Mouse (Mus musculus) limb, embryonic 15.5 days (tissue): ENCODE data around the gene Tmem235. TPM values are rescaled to one million over a fixed set of nuclear protein-coding genes. Genes with fewer than 3 reads are reported as not detected.
A peak's percentile ranks its signal among the peaks of the same experiment; 100 is the strongest.
"Not testable (repeated sequence)": the region's sequence is repeated elsewhere in the genome, so short reads cannot be mapped to it uniquely, and the experiment has no call there.

Experiments used
- ATAC-seq: fragments of 200-750 bp; cut with Nextera tagmentation; 2 replicates; pipeline ENCODE4 v1.8.0; 2017; ENCODE audit warnings: low read depth, moderate TSS enrichment; ENCODE audit not compliant: insufficient number of reproducible peaks, low FRiP score, low TSS enrichment
- H3K27ac ChIP-seq: fragments of 300-500 bp; sonication (generic); 2 replicates; pipeline ENCODE4 v1.5.1; 2015; ENCODE audit warnings: moderate library complexity, mild to moderate bottlenecking, inconsistent platforms
- H3K27me3 ChIP-seq: fragments of 300-500 bp; sonication (generic); 2 replicates; pipeline ENCODE4 v1.6.1; 2015; ENCODE audit warnings: inconsistent platforms
- H3K36me3 ChIP-seq: fragments of 300-500 bp; sonication (generic); 2 replicates; pipeline ENCODE4 v1.6.1; 2015; ENCODE audit warnings: inconsistent platforms
- H3K4me1 ChIP-seq: fragments of 300-500 bp; sonication (generic); 2 replicates; pipeline ENCODE4 v1.6.1; 2015; ENCODE audit warnings: inconsistent platforms
- H3K4me2 ChIP-seq: fragments of 300-500 bp; sonication (generic); 2 replicates; pipeline ENCODE4 v1.6.1; 2015; ENCODE audit warnings: mild to moderate bottlenecking, inconsistent platforms
- H3K4me3 ChIP-seq: fragments of 300-500 bp; sonication (generic); 2 replicates; pipeline ENCODE4 v1.5.1; 2015; ENCODE audit warnings: mild to moderate bottlenecking, inconsistent platforms
- H3K9ac ChIP-seq: fragments of 300-500 bp; sonication (generic); 2 replicates; pipeline ENCODE4 v1.6.1; 2015; ENCODE audit warnings: inconsistent platforms
- H3K9me3 ChIP-seq: fragments of 300-500 bp; sonication (generic); 2 replicates; pipeline ENCODE4 v1.6.1; 2016; ENCODE audit warnings: inconsistent platforms
- WGBS: fragments of 180-500 bp; shearing (Covaris S2); methylation state at CpG from one replicate; pipeline ENCODE4 v1.1.7; 2015; 5-methylcytosine and 5-hydroxymethylcytosine counted together
- polyA plus RNA-seq: library from polyadenylated mRNA; unstranded; fragments of >200 nt; fragmentation: Nextera tagmentation; extraction: Ambion mirVana; gene quantifications from 2 replicates; pipeline ENCODE4 v1.2.1, GENCODE M21; 2015

Tmem235 gene
- polyA plus RNA-seq, 1 experiment from 2014 or later: not detected

DNA sequence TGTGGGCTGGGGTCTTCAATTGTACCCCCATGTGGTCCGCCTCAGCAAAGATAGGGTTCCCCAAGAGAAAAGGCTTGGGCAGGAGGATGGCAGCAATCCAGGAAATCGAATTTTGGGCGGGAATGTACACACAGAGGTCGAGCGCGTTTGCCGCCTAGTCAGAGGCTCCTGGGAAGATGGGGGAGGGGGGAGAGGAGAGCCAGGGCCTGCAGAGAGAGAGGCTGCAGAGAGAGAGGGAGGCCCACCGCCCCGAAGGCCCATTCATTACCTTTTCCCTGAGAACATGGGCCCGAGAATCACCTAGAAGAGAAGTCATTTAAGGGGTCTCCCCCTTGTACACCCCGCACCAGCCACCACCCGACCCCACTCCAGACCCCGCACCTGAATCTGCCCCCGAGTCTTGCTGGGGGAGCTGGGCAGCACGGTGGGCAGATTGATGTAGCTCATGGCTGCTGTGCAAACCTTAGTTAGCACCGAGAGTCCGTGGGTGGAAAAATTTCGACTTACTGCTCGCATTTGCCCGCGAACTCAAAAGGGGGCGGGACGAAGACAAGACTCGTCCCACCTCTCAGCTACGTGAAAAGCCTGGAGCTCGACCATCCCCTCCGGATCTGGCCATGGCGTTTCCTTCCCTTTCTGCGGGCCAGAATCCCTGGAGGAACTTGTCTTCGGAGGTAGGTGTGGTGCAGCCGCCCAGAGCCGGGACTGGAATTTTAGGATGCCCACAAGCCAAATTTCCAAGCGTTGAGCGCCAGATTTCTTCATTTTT lies 35.0 kb upstream of the Tmem235 start, which contains the start of the genes Afmid and Tk1:
TSS of gene Afmid (plus strand) at position 592 of the 769 bp plus-strand sequence.
TSS of gene Tk1 (minus strand) at position 760 of the 769 bp plus-strand sequence.
- peak; percentile 46; the same call in 1 of the 2 replicates for ATAC-seq
- H3K27ac ChIP-seq: peak within 1 kb of the TSS; percentile 92
- no peaks in the 10 kb centered on the region for H3K27me3 ChIP-seq
- H3K36me3 ChIP-seq: peaks cover 12% of the 10 kb centered on the region
- peak within 1 kb of the TSS; percentile 92 for H3K4me2 ChIP-seq
- H3K9ac ChIP-seq: peak within 1 kb of the TSS; percentile 44
- no peaks in the 10 kb centered on the region for H3K9me3 ChIP-seq
- peaks cover 72% of the 10 kb centered on the region for H3K4me1 ChIP-seq
- under 1% methylated on average over 34 of the region's 34 CpGs for WGBS
- H3K4me3 ChIP-seq: peak within 1 kb of the TSS; percentile 57

DNA sequence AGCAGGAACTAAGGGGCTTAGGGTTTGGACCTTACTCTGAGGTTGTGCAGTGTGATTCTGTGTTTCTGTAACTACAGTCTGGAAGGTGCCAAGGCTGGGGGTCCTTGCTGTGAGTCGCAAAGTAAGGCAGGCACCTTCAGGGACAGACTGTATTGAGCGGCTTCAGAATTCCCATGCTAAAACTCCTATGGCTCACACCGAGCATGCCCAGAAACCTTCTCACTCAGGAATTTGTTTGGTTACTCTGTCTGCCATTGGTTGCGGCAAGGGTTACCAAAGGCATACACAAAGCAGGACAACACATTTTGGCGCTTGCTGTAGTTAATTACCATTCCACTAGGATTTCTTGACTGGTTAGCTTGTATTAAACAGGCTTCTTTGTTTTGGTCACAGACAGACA lies 34.4 kb upstream of the Tmem235 start:
- ATAC-seq: peak; percentile 16; the same call in 1 of the 2 replicates
- H3K27me3 ChIP-seq: no peaks in the 10 kb centered on the region
- 4% methylated on average over 5 of the region's 5 CpGs for WGBS
- peaks cover 76% of the 10 kb centered on the region for H3K4me1 ChIP-seq
- H3K4me2 ChIP-seq: peak overlapping the region; percentile 92
- peak overlapping the region; percentile 44 for H3K9ac ChIP-seq
- no peaks in the 10 kb centered on the region for H3K9me3 ChIP-seq
- peak overlapping the region; percentile 92 for H3K27ac ChIP-seq
- peak overlapping the region; percentile 57 for H3K4me3 ChIP-seq
- H3K36me3 ChIP-seq: peaks cover 7% of the 10 kb centered on the region

DNA sequence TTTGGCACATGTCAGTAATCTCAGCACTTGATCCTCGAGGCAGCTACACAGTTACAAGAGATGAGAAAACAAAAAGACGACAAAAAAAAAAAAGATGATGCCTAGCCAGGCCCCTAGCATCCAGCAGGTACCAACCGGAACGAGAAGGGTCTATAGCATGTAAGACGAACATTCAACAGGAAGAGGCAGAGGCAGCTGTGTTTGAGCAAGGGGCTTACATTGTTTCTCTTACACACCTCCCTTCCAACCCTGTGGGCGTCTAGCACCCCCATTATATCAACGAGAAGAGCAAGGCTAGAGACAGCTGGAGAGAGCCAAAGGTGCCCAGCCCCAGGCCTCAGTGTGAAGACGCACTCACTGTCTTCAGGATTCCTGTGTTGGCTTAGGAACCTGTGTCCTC lies 33.6 kb upstream of the Tmem235 start:
- Histone ChIP-seq H3K27ac (peak overlapping the region; percentile 92), H3K27me3 (no peaks in the 10 kb centered on the region), H3K36me3 (no peaks in the 10 kb centered on the region; the same call in 1 of the 2 replicates), H3K4me2 (peak overlapping the region; percentile 92; the same call in 1 of the 2 replicates), H3K9ac (no peak overlapping the region), H3K9me3 (no peaks in the 10 kb centered on the region), H3K4me1 (peaks cover 77% of the 10 kb centered on the region), H3K4me3 (0 out of 2 replicates have a peak overlapping the region, but pooled peaks have one; percentile 57)
- no peak for ATAC-seq
- 54% methylated on average over 8 of the region's 8 CpGs for WGBS

DNA sequence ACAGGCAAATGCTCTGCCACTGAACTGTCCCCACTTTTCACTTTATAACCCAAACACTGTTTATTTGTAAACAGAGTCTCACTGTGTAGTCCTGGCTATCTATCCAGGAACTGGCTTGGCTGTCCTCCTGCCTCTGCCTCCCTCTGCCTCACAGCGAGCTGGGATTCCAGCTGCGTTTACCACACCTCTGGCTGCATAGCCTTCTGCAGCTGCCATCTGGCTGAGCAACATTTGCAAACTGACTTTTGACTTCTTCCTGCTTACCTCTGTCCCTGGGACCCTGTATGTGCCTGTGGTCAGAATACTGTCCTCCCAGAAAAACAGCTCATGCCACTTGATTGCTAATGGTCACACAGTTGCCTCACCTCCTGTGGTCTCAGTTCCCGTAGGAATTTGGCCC lies 33.2 kb upstream of the Tmem235 start:
- WGBS: 37% methylated on average over 3 of the region's 3 CpGs
- Histone ChIP-seq H3K27me3 (no peaks in the 10 kb centered on the region), H3K4me1 (peaks cover 77% of the 10 kb centered on the region)

DNA sequence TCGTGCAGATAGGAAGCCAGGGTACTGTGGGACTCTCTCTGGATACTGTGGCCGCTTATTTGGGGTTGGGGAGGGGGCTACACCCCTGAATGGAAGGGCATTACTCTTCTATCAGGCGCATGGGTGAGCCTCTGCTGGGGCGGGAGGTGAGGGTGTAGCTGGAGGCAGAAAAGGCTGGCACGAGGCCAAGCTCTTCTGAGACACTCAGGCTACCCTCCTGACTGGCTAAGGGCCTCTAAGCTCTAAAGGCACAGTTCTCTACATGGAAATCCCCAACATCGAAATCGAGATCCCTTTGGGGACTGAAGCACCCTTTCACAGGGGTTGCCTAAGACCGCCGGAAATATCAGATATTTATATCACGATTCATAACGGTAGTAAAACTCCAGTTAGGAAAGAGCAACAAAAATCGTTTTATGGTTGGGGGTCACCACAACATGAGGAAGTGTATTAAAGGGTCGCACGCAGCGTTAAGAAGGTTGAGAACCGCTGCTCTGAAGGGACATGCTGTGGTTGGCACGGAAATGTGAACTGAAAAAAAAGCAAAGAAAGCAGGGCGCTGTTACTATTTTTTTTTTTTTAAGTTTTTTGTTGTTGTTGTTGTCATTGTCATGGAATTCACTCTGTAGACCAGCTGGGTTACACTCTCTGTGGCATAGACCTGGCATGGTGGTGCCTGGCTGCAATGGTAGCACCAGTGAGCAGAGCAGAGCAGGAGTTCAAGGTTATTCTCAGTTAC lies 32.2 kb upstream of the Tmem235 start:
- Histone ChIP-seq H3K9ac (no peak overlapping the region), H3K4me1 (peaks cover 70% of the 10 kb centered on the region), H3K27ac (peak overlapping the region; percentile 75)

More for the DNA sequence above, 33.2 kb upstream of the Tmem235 start:
- Histone ChIP-seq H3K9me3 (no peaks in the 10 kb centered on the region), H3K4me3 (no peak overlapping the region), H3K27ac (0 out of 2 replicates have a peak overlapping the region, but pooled peaks have one; percentile 92), H3K36me3 (no peaks in the 10 kb centered on the region; the same call in 1 of the 2 replicates), H3K4me2 (no peak overlapping the region), H3K9ac (no peak overlapping the region)
- no peak for ATAC-seq

DNA sequence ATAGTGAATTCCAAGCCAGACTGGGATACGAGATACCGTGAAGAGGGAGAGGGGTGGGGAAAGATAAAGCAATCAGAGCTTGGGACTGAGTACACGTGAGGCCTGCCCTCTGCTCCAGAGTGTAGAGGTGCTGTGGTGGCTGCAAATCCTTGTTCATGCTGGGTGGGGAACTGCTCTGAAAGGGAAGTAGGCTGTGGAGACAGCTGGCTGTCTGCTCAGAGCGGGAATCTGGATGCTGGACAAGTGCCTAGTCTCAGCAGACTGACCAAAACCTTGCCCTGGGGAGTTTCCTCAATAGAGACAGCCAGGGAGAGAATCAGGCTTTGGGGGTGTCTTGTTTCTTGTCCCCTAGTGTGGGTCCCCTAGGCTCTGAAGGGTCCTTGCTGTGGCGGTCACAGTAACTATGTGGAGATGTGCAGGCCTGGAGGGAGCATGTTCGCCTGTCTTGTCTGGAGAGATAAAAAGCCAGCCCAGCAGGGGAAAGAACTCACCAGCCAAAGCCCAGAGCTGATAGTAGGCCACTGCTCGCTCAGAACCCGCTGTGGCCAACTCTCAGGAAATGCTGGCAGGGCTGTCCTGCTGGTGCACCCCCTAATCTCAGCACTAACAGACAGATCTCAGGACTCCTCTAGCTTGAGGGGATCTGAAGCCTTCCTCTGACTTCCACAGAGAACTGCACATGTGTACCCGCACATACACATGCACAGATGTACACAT lies 31.5 kb upstream of the Tmem235 start:
- H3K36me3 ChIP-seq: no peaks in the 10 kb centered on the region
- H3K9me3 ChIP-seq: no peaks in the 10 kb centered on the region
- peaks cover 63% of the 10 kb centered on the region for H3K4me1 ChIP-seq
- H3K4me3 ChIP-seq: no peak overlapping the region
- no peaks in the 10 kb centered on the region for H3K27me3 ChIP-seq
- no peak for ATAC-seq
- H3K4me2 ChIP-seq: no peak overlapping the region
- H3K9ac ChIP-seq: no peak overlapping the region
- peak overlapping the region; percentile 75 for H3K27ac ChIP-seq
- 55% methylated on average over 9 of the region's 9 CpGs for WGBS

More for the DNA sequence above, 32.2 kb upstream of the Tmem235 start:
- no peak for ATAC-seq
- no peak overlapping the region for H3K4me2 ChIP-seq
- H3K36me3 ChIP-seq: no peaks in the 10 kb centered on the region; the same call in 1 of the 2 replicates
- WGBS: 57% methylated on average over 18 of the region's 18 CpGs
- H3K4me3 ChIP-seq: no peak overlapping the region
- no peaks in the 10 kb centered on the region for H3K27me3 ChIP-seq
- no peaks in the 10 kb centered on the region for H3K9me3 ChIP-seq

DNA sequence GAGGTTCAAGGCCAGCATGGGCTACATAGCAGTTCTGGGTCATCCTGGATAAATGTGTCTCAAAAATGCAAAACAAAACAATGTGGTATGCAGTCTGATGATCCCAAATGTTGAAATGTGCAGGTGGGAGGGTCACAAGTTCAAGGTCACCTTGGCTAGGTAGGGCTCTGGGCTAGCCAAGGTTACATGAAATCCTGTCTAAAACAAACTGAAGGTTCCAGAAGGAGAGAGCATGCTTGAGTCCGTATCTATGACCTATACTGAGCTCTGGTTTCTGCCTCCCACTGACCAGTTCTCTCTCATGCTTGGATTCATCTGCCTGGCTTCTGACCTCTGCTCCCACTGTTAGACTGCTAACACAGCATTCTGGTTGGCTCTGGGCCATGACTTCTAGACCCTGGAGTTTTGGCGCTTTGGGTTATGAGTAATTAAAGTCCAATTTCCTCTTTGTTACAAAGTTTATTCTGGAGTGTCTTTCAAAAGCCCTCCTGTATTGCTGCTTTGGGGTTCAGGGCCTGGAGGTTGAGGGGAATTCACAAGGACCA lies 30.8 kb upstream of the Tmem235 start:
- Histone ChIP-seq H3K4me2 (no peak overlapping the region), H3K9me3 (no peaks in the 10 kb centered on the region), H3K9ac (no peak overlapping the region), H3K27me3 (no peaks in the 10 kb centered on the region), H3K4me1 (peaks cover 57% of the 10 kb centered on the region), H3K36me3 (no peaks in the 10 kb centered on the region), H3K4me3 (no peak overlapping the region), H3K27ac (peak overlapping the region; percentile 75; the same call in 1 of the 2 replicates)
- ATAC-seq: no peak
- 60% methylated on average over 2 of the region's 2 CpGs for WGBS

DNA sequence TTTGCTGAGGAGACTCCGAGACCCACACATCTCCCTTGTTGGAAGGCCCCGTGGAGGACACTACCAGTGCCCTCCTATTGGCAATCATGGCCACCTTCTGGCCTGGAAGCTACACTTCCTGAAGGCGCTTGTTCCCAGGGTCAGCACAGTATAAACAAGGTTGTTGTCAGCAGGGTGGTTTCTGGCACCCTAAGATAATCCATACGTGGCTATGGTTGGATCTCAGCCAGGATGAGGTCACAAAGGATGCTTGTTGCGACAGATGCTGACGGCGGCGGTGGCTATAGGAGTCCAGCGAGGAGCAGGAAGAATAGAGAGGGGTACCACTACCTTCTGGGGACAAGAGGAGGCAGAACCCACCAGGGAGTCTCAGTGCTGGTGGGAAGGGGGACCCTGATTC lies 30.2 kb upstream of the Tmem235 start:
- no peak for ATAC-seq

DNA sequence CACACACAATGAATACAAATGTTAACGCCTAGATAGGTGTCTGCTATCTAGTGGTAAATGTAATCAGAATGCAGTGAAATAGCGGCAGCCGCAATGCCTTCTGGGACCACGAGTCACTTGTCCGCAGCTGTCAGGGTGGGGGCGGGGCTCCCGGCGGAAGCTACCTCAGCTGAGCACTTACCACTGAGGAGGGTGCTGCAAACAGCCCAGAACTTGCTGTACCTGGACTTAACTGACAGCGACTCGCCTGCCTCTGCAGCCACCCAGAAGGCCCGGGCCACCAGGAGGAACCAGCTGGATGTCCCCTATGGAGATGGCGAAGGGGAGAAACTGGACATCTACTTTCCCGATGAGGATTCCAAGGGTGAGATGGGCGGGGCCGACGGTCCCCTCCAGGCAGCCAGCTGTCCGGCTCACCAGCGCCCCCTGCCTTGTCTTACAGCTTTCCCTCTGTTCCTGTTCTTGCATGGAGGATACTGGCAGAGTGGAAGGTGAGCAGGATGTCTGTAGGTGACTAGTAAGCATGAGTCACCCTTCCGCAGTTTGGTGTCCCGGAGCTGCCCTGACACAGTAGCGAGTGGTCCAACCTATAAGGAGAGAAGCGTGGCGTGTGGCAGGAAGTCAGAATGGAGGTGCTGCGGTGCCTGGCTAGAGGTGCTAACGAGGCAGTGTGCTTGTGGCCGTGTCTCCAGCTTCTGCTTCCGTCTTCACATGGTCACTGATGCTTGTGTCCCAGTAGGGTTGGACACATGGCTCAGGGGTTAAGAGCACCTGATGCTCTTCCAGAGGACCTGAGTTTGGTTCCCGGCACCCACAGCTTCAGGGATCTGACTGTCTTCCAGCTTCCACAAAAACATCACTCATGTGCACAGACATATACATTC lies 28.2 kb upstream of the Tmem235 start:
- peak; percentile 9; the same call in 1 of the 2 replicates for ATAC-seq
- Histone ChIP-seq H3K36me3 (no peaks in the 10 kb centered on the region), H3K27me3 (no peaks in the 10 kb centered on the region), H3K9me3 (no peaks in the 10 kb centered on the region), H3K4me2 (peak overlapping the region; percentile 47), H3K27ac (no peak overlapping the region), H3K4me3 (peak overlapping the region; percentile 31), H3K9ac (no peak overlapping the region), H3K4me1 (peaks cover 38% of the 10 kb centered on the region)
- 17% methylated on average over 28 of the region's 28 CpGs for WGBS

More for the DNA sequence above, 30.2 kb upstream of the Tmem235 start:
- WGBS: 60% methylated on average over 9 of the region's 9 CpGs
- Histone ChIP-seq H3K36me3 (no peaks in the 10 kb centered on the region), H3K4me3 (no peak overlapping the region), H3K27me3 (no peaks in the 10 kb centered on the region), H3K9ac (no peak overlapping the region), H3K27ac (no peak overlapping the region), H3K4me2 (no peak overlapping the region), H3K9me3 (no peaks in the 10 kb centered on the region), H3K4me1 (peaks cover 51% of the 10 kb centered on the region)

DNA sequence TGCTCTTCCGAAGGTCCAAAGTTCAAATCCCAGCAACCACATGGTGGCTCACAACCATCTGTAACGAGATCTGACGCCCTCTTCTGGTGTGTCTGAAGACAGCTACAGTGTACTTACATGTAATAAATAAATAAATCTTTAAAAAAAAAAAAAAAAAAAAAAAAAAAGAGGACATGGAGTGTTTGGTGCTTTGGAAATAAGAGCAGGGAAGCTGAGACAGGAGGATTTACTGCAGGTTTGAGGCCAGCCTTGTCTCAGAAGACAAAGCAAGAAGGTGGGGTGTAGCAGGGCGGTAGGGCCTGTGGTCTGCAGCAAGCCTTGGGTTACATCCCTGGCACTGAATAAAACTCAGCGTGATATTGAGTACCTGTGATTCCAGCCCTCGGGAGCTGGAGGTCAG lies 27.0 kb upstream of the Tmem235 start:
- H3K9me3 ChIP-seq, ATAC-seq, H3K9ac ChIP-seq, H3K27me3 ChIP-seq, H3K4me3 ChIP-seq, H3K27ac ChIP-seq, H3K4me2 ChIP-seq, H3K36me3 ChIP-seq: not testable (repeated sequence)
- WGBS: 90% methylated on average over 5 of the region's 6 CpGs
- peaks cover 31% of the 10 kb centered on the region for H3K4me1 ChIP-seq
